Mouse (Mus musculus): Measurements from ENCODE around the gene Tmem190. TPM values are rescaled to one million over a fixed set of nuclear protein-coding genes. Genes with fewer than 3 reads are reported as not detected.

Gene Tmem190
- polyA plus RNA-seq, 1 experiment, result not detected

DNA sequence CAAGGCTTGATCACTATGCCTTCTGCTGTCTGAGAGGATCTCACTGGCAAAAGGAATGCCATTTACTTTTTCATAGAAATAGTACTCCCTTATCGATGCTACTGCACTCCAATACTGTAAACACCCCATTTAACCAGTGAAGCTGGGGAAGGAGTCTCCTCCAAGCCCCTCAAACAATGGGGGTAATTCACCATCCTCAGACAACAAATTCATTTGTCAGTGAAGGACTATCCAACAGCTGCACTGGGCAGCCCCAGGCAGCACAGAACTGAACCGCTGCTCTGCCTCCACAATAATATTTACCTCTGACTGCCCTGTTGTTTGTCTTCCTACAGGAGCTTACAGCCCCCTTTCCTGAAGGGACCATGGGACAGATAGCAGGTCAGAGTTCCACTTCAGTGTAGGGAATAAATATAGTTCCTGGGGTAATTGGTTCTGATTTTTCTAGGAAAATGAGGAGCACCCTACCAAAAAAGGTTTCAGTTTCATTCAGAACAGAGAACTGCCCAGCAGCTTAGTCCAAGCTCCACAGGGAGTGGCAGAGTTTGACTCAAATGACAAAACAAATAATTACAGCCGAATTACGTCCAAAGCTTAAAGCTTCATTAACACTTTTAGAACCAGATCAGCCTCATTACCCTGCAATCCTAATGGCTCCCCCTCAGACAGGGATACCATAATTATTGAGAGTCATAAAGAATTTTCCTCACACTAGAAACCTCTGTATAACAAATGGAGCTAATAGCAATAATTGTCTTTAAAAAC lies 17.6 kb upstream of the Tmem190 start:
- H3K9me3 ChIP-seq (ENCODE audit: control insufficient read depth, low read length), result no peaks in the 10 kb centered on the region
- TF ChIP-seq TAL1 (IDR thresholded peaks at IDR 0.05; ENCODE audit: low read length) (no peak), GATA1 (IDR thresholded peaks at IDR 0.05; ENCODE audit: low read length) (no peak)
- H3K4me3 ChIP-seq (replicated peaks), result no peak overlapping the region
- no peaks in the 10 kb centered on the region for H3K36me3 ChIP-seq (ENCODE audit: control insufficient read depth)
- no peaks in the 10 kb centered on the region for H3K4me1 ChIP-seq (ENCODE audit: control insufficient read depth)
- peaks cover 54% of the 10 kb centered on the region for H3K27me3 ChIP-seq (ENCODE audit: control insufficient read depth)

DNA sequence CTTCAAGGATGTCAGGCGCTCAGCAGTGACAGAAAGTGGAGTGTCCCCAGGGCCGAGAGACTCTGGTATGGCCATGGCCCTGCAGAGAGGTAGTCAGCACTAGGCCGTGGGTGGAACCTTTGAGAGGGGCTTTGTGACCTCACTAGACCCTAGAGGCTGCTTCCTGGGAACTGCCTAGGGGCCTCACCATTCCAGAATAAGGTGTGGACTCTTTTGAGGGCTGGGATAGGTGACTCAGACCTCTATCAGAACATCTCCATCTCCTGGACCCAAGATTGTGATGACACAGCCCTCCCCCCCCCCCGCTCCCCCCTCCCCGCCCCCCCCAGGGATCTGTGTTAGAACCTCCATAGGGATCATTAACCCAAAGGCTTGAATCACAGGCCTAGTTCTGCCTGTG lies 11.5 kb upstream of the Tmem190 start, which contains the start of gene Fam71e2:
TSS of gene Fam71e2 (minus strand) at position 101 of the 400 bp plus-strand sequence.
- TF ChIP-seq GATA1 (IDR thresholded peaks at IDR 0.05; ENCODE audit: low read length) (no peak), TAL1 (IDR thresholded peaks at IDR 0.05; ENCODE audit: low read length) (no peak)
- Histone ChIP-seq H3K4me3 (replicated peaks) (no peak within 1 kb of the TSS), H3K27me3 (ENCODE audit: control insufficient read depth) (peaks cover 50% of the 10 kb centered on the region), H3K9me3 (ENCODE audit: control insufficient read depth, low read length) (no peaks in the 10 kb centered on the region; the same call in 1 of the 2 replicates), H3K36me3 (ENCODE audit: control insufficient read depth) (no peaks in the 10 kb centered on the region), H3K4me1 (ENCODE audit: control insufficient read depth) (no peaks in the 10 kb centered on the region)

DNA sequence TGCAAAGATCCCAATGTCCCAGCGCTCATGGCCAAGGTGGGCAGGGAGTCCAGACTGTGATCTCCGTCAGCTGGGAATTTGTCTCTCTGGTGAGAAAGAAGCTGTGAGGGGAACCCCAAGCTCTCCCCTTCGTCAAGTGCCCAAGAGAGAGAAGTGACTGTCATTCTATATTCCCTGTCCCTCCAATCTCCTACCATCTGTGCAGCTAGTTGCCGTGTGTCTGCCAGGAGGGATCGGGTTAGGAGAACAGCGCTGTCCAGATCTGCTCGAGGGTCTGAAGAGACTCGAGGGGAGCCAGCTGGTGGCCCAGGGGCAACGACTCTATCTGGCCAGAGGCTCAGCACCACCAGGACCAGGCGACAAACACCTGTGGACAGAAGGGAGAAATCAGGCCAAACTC lies 6.6 kb upstream of the Tmem190 start:
- TF ChIP-seq TAL1 (IDR thresholded peaks at IDR 0.05; ENCODE audit: low read length), result no peak
- peaks cover 17% of the 10 kb centered on the region for H3K4me1 ChIP-seq (ENCODE audit: control insufficient read depth)
- no peaks in the 10 kb centered on the region for H3K36me3 ChIP-seq (ENCODE audit: control insufficient read depth)
- peaks cover 2% of the 10 kb centered on the region; the same call in 1 of the 2 replicates for H3K9me3 ChIP-seq (ENCODE audit: control insufficient read depth, low read length)
- H3K4me3 ChIP-seq (replicated peaks), result no peak overlapping the region
- peaks cover 77% of the 10 kb centered on the region for H3K27me3 ChIP-seq (ENCODE audit: control insufficient read depth)

DNA sequence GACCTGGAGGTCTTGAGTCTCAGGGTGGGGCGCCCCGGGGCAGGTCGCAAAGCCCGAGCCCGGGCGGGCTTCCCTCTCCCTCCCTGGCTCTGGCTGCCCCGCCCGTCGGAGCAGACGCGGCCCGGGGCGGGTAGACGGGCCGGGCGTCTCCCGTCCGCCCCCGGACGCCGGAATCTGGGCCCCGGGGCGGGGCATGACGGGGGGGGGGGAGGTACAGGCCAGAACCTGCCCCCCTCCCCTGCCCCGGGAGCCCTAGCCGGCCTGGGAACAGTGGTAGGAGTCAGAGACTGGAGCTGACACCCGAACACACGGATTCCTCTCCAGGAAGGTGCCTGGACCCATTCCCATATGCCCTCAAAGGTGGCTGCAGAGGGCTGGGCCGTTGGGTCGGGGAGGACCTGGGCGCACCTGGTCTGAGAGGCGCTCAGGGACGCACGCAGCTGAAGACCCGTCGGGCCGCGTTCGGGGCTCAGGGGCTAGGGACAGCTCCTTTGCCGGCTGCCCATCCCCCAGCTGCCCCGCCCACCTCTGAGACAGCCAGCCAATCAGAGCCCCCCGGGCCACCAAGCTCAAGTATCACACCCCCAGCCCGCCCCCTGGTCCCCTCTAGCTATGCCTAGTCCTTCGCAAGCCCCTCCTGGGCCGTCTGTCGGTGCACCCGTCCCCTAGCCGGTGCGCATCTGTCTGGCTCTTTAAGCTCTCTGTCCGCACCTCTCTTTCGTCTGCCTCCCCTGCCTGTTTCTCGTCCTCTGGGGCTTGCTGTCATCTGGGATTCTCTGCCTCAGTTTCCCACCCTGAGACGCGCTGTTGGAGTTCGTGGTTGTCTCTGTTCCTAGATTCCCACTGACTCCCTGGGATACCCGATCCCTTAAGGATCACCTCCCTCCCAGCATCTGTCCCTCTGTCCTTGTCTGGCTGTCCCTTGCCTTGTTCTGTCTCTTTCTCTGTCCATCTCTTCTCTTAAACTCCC lies 5.6 kb upstream of the Tmem190 start:
- TF ChIP-seq GATA1 (IDR thresholded peaks at IDR 0.05; ENCODE audit: low read length), result no peak
- no peak for TF ChIP-seq TAL1 (IDR thresholded peaks at IDR 0.05; ENCODE audit: low read length)

DNA sequence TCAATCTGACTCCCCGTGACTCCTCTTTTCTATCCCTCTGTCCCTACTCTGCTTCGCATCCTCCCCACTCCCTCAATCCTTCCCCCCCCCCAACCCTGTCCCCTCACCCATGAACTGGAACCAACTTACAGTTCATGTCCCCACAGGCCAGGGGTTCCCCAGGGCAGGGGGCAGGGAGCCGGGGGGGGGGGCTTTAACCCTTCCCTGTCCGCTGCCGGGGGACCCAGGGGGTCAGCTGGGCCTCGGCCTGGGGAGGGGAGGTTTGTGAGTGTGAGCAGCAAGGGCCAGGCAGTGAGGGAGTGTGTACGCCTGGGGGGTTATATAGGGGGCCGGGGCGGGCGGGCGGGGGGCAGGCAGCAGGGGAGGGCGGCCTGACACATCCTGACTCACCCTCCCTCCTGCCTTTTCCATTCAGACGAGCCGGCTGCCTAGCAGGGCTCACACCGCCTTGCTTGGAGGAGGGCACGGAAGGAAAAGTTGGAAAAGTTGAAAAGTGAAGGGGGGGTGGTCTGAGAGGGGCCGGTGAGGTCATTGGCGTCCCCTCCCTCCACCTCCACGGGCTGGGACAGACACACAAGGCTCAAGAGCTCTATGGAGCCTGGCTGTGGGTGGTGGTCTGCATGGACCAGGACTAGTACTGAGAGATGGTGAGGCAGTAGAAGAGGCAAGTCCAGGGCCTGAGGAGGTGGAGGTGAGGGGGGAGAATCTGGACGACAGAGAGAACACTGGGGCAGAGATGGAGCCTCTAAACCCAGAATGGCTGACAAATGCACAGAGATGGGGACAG lies 4.7 kb upstream of the Tmem190 start:
- peaks cover 86% of the 10 kb centered on the region for H3K27me3 ChIP-seq (ENCODE audit: control insufficient read depth)
- peaks cover 19% of the 10 kb centered on the region for H3K4me1 ChIP-seq (ENCODE audit: control insufficient read depth)

More for the DNA sequence above, 5.6 kb upstream of the Tmem190 start:
- peaks cover 17% of the 10 kb centered on the region for H3K4me1 ChIP-seq (ENCODE audit: control insufficient read depth)
- H3K36me3 ChIP-seq (ENCODE audit: control insufficient read depth), result no peaks in the 10 kb centered on the region
- H3K9me3 ChIP-seq (ENCODE audit: control insufficient read depth, low read length), result peaks cover 2% of the 10 kb centered on the region; the same call in 1 of the 2 replicates
- peak overlapping the region; percentile 18 for H3K4me3 ChIP-seq (replicated peaks)
- peaks cover 86% of the 10 kb centered on the region for H3K27me3 ChIP-seq (ENCODE audit: control insufficient read depth)

DNA sequence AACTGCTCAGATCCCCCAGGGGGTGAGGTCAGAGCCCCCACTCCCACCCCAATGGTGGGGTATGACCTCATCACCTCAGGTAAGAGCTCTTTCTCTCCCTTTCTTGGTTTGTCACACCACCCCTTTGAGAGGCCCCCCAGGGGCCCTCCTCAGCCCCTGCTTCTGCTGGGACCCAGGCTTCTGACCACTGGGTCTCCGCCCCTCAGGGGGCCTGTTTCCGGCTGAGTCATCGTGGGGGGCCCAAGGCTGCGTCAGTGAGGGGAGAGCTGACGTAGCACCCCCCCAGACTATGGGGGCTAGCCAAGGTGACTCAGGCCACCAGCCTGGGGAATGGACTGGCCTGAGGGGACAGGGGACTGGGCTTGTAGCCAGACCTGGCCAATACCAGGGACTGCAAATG lies 2.8 kb upstream of the Tmem190 start:
- H3K36me3 ChIP-seq (ENCODE audit: control insufficient read depth), result peaks cover 14% of the 10 kb centered on the region
- peaks cover 70% of the 10 kb centered on the region for H3K27me3 ChIP-seq (ENCODE audit: control insufficient read depth)
- no peak overlapping the region for H3K4me3 ChIP-seq (replicated peaks)
- no peak for TF ChIP-seq GATA1 (IDR thresholded peaks at IDR 0.05; ENCODE audit: low read length)
- no peak for TF ChIP-seq TAL1 (IDR thresholded peaks at IDR 0.05; ENCODE audit: low read length)
- H3K9me3 ChIP-seq (ENCODE audit: control insufficient read depth, low read length), result peaks cover 2% of the 10 kb centered on the region; the same call in 1 of the 2 replicates
- peaks cover 38% of the 10 kb centered on the region for H3K4me1 ChIP-seq (ENCODE audit: control insufficient read depth)

More for the DNA sequence above, 4.7 kb upstream of the Tmem190 start:
- H3K4me3 ChIP-seq (replicated peaks), result no peak overlapping the region
- peaks cover 2% of the 10 kb centered on the region; the same call in 1 of the 2 replicates for H3K9me3 ChIP-seq (ENCODE audit: control insufficient read depth, low read length)
- TF ChIP-seq GATA1 (IDR thresholded peaks at IDR 0.05; ENCODE audit: low read length), result no peak
- TF ChIP-seq TAL1 (IDR thresholded peaks at IDR 0.05; ENCODE audit: low read length), result no peak
- no peaks in the 10 kb centered on the region for H3K36me3 ChIP-seq (ENCODE audit: control insufficient read depth)

DNA sequence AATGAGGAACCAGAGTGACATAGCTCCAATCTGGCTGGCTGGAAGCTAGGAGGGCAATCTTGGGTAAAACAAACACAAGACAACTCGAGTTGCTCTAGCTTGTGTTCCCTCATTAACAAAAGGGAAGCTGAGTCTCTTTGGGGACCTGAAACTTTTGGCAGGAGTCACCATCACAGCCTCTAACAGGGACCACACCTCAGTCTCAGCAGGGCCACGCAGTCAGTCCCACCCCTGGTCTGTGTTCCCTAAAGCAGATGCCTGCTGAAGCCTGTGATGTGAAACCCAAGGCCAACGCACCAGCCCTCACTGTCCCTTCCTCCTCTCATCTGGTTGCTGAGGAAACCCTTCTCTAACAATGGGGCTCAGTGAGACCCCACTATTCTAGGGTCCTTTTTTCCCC lies 607 bp upstream of the Tmem190 start:
- Histone ChIP-seq H3K9me3 (ENCODE audit: control insufficient read depth, low read length) (no peaks in the 10 kb centered on the region; the same call in 1 of the 2 replicates), H3K27me3 (ENCODE audit: control insufficient read depth) (peaks cover 48% of the 10 kb centered on the region), H3K4me3 (replicated peaks) (no peak overlapping the region), H3K36me3 (ENCODE audit: control insufficient read depth) (peaks cover 22% of the 10 kb centered on the region), H3K4me1 (ENCODE audit: control insufficient read depth) (peaks cover 44% of the 10 kb centered on the region)
- TF ChIP-seq TAL1 (IDR thresholded peaks at IDR 0.05; ENCODE audit: low read length) (no peak), GATA1 (IDR thresholded peaks at IDR 0.05; ENCODE audit: low read length) (no peak)

DNA sequence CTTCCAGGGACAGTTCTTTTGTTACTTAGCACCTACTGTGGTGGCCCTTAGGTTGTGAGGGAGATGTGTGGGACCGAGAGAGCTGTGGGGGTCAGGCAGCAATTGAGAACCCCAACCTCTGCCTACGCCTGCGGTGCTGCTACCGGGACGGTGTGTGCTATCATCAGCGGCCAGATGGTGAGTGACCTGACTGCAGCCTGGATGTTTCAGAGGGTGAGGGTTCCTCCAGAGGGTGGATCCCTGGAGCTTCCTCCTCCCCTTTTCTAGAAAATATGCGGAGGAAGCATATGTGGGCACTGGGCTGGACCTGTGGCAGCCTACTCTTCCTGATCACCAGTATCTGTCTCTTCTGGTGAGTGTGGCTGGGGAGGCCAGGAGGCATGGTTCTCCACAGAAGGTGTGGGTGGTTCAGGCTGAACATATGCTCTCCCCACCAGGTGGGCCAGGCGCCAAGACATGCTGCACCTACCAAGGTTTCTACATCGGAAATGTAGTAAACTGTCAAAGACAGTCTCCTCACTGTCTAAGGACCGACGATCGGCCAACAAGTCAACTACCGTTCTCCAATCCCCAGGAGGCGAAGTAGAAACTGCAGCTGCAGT lies 1.0 kb downstream of the Tmem190 start:
- Histone ChIP-seq H3K9me3 (ENCODE audit: control insufficient read depth, low read length) (no peaks in the 10 kb centered on the region), H3K4me3 (replicated peaks) (no peak overlapping the region), H3K27me3 (ENCODE audit: control insufficient read depth) (peaks cover 32% of the 10 kb centered on the region), H3K36me3 (ENCODE audit: control insufficient read depth) (peaks cover 22% of the 10 kb centered on the region), H3K4me1 (ENCODE audit: control insufficient read depth) (peaks cover 52% of the 10 kb centered on the region)
- TF ChIP-seq GATA1 (IDR thresholded peaks at IDR 0.05; ENCODE audit: low read length) (no peak), TAL1 (IDR thresholded peaks at IDR 0.05; ENCODE audit: low read length) (peak; percentile 38)
